Mouse (Mus musculus): ENCODE data around the gene Zfand3.

Gene Zfand3

GRCm38 (mm10) chr17:29997726-29998125 is 6.8 kb upstream of the Zfand3 start:
- no peak for DNase-seq (ENCODE audit: low read depth, low spot score)

DNA sequence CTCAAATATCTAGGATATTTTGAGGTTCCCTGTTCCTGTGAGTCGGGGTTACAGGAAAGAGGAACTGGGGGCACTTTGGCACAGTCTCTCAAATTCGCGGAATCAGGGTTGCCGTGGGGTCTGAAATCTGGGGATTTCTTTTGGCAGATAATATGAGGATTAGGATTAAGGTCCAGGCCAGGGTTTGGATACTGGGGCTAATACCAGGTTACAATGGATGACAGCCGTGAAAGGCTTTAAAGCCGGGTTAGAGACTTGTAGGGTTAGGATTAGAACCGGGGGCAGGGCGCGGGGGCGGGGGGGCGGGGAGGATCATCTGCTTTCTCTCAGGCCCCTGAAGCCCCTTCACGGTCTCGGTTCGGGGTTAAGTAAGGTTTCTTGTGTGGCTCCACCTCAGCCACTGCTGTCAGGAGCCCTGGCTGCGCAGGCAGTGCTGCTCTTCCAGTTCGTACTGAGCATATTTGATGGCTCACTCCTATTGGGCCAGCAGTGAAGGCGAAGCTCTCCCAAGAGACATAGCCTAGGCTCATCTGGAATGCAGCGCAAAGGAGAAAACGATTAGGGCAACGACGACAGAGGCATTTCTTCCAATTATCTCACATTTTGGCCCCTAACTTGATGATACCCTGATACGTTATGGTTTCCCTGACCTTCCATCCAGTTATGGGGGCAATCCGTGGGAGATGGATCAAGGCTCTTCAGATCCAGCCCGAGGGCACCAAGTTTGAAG is 5.8 kb upstream of the Zfand3 start:
- peak; percentile 61 for DNase-seq (ENCODE audit: low read depth, low spot score)

GRCm38 (mm10) chr17:30005103-30005443 is 540 bp downstream of the Zfand3 start:
- no peak for DNase-seq (ENCODE audit: low read depth, low spot score)

DNA sequence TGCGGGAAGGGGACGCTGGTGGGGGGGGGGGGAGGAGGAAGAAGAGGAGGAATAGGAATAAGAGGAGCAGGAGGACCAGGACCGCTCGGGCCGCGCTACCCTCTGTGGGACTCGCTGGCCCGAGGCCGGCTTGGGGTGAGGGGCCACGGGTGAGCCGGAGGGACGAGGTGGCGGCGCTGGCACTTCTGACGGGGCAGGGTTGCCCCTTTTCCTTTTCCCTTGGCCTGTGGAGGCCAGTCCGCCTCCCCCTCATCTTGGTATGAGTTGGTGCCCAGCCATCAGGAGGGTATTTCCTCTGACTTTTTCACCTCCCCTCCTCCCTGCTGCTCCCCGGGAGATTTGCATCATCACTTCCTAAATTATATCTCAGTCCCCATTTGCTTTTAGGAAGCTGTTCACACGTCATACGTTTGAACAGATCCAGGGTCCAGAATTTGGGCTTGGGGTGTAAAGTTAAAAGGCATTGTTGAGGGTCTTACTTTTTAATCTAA is 963 bp downstream of the Zfand3 start:
- no peak for DNase-seq (ENCODE audit: low read depth, low spot score)

DNA sequence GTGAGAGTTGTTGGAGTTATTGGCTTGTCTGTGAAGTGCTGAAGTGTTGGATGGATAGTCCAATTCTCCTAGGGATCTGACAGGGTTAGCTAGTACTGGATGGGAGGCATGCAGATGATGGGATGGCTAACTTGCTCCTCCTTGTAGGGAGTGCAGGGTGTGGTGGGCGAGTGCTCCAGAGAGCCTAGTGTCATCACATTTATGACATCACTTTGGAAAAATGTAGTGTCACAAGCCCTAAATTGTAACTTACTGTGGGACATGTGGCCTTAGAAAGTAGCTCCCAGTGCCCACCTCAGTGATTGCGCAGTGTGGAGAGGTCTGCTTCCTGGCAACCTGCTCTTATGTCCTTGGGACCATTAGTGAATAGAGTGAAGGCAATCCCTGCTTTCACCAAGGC is 2.3 kb downstream of the Zfand3 start:
- DNase-seq (ENCODE audit: low read depth, low spot score): no peak

GRCm38 (mm10) chr17:30007883-30008282 is 3.4 kb downstream of the Zfand3 start:
- DNase-seq (ENCODE audit: low read depth, low spot score): no peak

- DNase-seq (ENCODE audit: low read depth, low spot score): no peak
Observed at GRCm38 (mm10) chr17:30008392-30008791, 3.9 kb downstream of the Zfand3 start.

DNA sequence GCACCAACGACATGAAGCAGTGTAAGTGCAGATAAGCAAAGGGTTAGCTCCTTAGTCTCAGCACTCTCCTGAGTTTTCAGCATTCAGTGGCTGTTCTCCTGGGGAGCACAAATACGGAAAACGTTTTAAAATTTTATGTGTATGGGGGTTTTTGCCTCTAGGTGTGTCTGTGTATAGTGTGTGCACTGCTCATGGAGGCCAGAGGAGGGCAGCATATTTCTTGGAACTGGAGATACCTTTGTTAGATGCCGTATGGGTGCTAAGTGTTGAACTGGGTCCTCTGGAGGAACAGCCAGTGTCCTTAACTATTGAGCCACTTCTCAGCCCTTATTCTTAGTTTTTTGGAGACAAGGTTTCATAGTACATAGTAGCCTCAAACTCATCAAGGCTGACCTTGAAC is 10.1 kb downstream of the Zfand3 start:
- DNase-seq (ENCODE audit: low read depth, low spot score): no peak

DNA sequence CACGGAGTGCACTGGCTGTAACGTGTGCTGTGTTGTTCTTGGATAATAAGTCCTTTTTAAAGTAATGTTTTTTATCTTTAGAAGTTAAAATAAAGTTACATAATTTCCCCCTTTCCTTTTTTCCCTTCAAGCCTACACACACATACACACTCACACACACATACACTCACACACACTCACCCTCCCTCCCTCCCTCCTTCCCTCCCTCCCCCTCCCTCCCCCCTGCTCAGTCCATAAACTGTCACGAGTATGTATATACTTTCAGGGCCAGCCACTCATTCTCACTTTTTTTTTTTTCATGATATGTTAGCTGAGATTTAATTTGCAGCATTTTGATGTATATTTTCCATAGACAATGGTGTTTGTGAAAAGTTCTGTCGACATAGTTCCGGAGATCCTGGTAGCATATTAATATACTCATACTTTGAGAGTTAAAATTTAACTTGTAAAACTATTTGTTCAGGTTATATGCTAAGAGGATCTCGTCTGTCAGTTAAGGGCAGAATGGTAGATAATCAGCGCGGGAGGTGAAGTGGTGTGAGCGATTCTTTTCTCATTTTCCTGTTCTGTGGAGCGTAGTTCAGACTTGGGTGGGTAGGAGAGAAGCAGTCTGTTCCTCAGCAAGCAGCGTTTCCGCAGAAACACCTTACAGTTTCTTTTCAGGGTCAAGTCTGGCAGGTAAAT is 14.5 kb downstream of the Zfand3 start:
- no peak for DNase-seq (ENCODE audit: low read depth, low spot score)

DNA sequence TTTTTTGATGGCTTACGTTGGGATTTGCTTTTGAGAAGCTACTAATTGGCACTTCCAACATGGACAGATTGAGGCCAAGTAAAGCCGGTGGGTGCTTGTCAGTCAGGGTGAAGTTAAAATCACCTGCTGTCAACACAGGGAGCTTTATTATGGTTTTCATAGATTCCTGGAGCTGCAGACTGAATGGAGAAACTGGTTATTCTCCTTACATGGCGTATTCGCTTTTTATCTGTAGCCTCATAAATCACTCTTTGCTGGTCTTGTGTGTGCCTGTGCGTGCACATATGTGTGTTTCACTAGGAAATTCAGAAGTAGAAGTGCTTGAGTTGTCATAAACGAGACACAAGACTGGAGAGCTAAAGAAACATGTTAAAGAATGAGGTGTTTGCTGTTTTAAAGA is 15.4 kb downstream of the Zfand3 start:
- DNase-seq (ENCODE audit: low read depth, low spot score): no peak

- peak; percentile 55 for DNase-seq (ENCODE audit: low read depth, low spot score)
Observed at GRCm38 (mm10) chr17:30024651-30025050, 20.1 kb downstream of the Zfand3 start.

- DNase-seq (ENCODE audit: low read depth, low spot score): peak; percentile 23
Observed at GRCm38 (mm10) chr17:30026617-30027016, 22.1 kb downstream of the Zfand3 start.

DNA sequence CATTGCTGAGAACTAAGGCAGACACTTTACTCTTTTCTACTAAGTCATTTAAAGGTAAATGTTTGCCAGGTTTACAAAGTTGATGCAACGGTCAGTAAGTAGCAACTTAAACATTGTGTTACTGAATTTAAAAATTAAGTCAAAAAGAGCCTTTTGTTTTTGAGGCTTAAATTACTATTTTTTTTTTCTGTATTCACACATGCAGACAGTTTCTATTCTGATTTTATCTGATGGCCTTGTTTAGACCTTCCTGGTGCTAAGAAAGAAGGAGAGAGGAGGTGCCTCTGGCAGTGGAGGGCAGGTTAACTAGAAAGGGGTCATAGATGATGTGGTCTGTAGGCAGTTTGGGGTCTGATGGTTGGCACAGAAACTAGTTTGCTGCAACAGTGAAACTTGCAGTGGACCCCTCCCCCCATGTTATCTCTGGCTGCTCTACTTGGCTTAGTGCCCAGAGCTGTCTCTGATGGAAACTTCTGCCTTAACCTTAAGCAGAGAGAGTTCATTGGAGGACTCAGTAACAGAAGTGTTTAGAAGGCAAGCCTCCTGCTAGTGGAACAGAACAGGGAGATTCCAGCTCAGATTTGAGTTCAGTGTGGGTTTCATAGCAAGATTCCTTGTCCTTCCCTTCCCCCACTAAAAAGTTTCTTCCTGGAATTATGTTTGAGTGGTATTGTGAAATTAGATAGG is 23.0 kb downstream of the Zfand3 start:
- no peak for DNase-seq (ENCODE audit: low read depth, low spot score)

DNA sequence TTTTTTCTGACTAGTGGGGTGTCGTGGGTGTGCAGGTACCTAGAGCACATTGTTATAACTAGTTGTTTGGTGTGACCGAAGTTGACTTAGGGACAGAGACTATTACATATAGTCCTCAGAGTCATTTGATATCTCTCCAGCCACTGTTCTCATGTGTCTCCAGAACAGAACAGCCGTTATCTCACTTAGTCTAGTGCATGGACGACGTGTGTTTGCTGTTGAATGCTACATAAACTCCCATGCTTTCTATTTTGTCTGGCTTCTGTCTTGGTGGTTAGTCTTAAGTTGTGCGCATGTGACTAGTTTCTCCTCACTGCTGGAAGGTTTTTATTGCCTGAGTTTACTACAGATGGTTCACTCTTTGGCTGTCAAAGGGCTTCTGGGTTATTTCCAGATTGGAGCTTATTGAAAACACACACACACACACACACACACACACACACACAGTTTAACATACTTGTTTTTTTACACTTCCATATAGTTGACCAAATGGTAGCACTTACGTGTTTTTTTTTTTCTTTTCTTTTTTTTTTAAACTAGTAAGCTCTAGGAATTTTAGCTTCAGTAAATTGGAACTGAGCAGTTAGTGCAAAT is 25.2 kb downstream of the Zfand3 start:
- DNase-seq (ENCODE audit: low read depth, low spot score): no peak

DNA sequence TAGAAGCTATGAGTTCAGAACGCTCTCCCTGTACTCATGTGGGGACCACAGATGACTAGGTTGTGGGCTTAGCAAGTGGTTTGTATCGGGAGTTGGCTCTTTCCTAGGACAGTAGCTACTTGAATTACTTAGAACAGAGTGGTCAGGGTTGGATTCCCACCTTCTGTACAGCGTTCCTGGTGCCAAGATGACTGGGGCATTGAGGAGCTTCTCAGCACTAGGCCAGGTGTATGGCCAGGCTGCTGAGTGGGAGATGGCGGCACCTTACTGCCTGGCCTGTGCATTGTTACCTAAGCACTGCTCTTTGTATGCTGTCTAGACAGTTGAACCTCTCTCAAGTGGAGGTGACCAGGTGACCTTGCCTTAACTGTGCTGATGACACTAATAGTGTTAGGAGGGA is 28.3 kb downstream of the Zfand3 start:
- DNase-seq (ENCODE audit: low read depth, low spot score): no peak

GRCm38 (mm10) chr17:30033991-30034390 is 29.5 kb downstream of the Zfand3 start:
- no peak for DNase-seq (ENCODE audit: low read depth, low spot score)

DNA sequence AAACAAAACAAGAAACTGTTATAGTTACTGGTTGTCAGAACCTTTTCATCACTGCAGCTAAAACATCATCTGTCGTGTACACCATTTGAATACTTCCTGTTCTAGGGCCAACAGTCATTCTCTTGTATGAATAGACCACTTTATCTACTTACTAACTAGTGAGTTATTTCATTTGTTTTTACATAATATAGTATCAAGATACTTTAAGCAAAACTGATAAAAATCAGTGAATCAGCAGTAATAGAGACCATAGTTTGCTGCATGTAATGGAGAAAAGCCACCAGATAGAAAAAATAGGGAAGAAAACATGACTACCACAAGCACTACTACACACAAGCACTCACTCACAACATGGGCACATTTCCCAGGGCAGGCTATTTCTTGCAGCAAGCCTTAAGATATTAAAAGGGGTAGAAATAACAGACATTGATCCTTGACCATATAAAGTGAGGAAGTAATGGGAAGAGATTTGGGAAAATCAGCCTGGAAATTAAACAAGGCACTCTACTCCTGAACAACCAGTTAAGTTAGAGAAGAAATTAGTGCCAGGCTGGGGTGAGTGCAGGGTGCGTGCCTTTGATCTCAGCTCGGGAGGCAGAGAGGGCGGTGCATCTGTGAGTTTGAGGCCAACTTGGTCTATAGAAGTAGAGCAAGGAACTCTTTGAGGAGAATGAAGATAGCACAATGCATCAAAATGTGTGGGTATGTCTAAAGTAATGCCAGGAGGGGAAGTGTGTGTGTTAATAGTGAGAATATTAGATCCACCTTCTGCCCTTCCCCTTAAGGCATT is 30.9 kb downstream of the Zfand3 start:
- no peak for DNase-seq (ENCODE audit: low read depth, low spot score)

DNA sequence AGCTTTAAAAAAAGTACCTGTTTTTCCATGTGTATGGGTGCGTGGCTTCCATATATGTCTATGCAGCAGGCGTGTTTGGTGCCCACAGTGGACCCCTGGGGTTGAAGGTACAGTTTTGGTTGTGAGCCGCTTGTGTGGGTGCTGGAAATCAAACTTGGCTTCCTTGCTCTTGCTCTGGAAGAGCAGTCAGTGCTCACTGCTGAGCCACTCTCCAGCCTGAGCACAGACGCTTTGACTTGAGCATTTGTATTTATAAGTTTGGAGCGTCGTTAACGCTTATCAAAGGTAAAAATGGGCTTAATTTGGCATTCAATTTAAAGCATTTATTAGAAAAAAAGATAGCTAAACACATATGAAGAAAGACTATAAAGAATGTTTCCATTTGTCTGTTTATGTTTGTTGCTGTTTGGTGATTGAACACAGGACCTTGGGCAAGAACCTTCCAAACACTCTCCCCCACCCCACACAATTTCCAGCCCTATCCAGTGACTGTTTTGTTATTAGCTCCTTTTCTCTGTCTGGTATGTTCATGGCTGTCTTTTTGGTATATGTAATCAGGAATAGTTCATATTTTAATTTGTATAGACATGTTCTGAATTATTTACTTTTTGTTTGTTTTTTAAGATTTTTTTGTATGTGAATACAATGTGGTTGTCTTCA is 38.8 kb downstream of the Zfand3 start:
- no peak for DNase-seq (ENCODE audit: low read depth, low spot score)

DNA sequence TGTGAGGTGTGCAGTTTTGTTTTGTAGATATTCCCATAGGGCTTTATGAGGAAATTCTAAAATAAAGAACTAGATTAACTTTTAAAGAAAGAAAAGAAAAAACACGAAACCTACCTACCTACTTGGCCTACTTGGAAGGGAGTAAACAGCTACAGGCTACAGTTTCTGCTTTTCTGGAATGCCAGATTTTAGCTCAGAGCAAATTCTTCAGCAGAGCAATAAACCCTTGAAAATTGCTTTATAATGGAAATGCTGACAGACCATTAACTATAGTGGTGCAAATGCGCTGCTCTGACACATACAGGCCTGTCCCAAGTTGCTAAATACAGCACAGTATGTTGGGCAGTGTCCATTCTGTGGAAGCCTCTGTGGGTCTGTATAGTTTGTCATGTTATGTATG is 40.6 kb downstream of the Zfand3 start:
- no peak for DNase-seq (ENCODE audit: low read depth, low spot score)

DNA sequence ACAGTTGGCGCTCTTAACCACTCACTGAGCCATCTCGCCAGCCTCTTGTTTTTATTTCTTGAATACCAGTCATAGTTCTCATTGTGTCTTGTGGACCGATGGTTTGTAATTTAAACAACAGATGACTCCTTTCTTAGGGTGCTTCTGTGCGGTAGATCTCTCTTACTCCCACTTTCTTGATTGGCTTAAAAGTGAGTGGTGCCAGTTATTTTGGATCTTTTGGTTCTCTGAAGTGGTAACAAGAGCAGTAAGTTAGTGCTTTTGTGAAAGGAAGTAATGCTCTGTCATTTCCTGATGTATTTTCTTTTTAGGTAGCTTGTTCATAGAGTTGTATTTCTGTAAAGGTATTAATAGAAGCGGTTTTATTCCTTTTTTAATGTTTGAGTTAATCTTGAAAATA is 42.1 kb downstream of the Zfand3 start:
- DNase-seq (ENCODE audit: low read depth, low spot score): no peak
